Mouse (Mus musculus): ENCODE results near the gene Trpm8. TPM values are rescaled to one million over a fixed set of nuclear protein-coding genes. Genes with fewer than 3 reads are reported as not detected.
A peak's percentile ranks its signal among the peaks of the same experiment; 100 is the strongest.

Gene Trpm8
- total and polyA plus RNA-seq, 2 experiments from 2014 or later, result 0.36 to 0.38 TPM

DNA sequence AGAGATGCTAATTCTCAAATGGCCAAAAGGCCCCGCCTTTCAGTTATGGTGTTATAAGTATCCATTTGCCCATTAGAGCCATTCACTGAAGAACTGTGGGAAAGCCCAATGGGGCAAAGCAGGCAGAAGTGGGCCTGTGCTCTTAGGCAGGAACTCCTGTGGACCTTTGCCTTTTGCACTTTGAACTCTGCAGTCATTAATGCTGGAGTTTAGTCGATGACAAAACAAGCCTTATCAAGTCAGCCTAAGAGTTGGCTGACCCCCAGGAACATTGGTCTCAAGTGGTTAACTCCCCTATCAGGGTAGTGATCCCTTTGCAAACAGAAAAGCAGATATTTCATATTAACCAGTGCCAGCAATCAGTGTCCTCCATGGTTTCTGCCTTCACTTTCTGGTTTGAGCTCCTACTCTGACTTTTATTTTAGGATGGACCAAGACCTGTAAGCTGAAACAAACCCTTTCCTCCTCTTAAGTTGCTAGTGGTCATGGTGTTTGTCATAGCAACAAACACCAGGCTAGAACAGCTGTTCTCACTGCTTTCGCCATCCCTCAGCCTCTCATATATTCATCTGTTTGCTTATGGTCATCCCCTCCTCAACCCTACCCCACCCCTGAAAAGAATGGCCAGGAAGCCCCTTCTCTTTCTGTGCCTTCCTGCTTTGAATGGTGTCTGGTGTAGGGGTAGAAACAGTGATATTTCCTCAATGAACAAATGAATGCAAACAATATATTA, 10.8 kb downstream of the Trpm8 start:
- Histone ChIP-seq H3K4me2 (ENCODE audit: low read depth) (no peak overlapping the region), H3K27me3 (ENCODE audit: insufficient read depth, low read length) (no peaks in the 10 kb centered on the region), H3K9ac (no peak overlapping the region), H3K4me1 (ENCODE audit: insufficient read depth) (no peaks in the 10 kb centered on the region), H3K27ac (ENCODE audit: low read depth, low read length) (no peak overlapping the region), H3K4me3 (ENCODE audit: low read depth, low read length) (no peak overlapping the region), H3K36me3 (ENCODE audit: insufficient read depth) (no peaks in the 10 kb centered on the region), H3K9me3 (ENCODE audit: low read length) (peaks cover 63% of the 10 kb centered on the region)
- no peak for TF ChIP-seq CTCF (IDR thresholded peaks at IDR 0.05; ENCODE audit: low read depth)
- 42% methylated on average over 3 of the region's 3 CpGs for WGBS
- DNase-seq, result no peak
- ATAC-seq, result no peak

DNA sequence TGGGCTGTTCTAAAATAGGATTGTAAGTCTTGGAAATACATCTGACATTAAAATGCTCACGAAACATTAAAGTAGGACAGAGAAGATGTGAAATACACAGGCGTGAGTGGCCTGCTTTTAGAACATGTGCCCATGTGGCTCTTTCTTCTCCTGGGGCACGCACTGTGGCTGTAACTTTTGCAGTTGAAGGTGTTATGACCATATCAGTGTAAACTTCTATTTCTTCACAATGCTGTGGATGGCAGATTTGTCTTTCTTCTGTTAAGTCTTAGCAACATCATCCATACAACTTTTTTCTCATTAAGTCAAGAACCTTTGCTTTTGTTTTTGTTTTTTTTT, 11.3 kb downstream of the Trpm8 start:
- no peak for DNase-seq
- H3K27me3 ChIP-seq (ENCODE audit: insufficient read depth, low read length), result no peaks in the 10 kb centered on the region
- H3K4me3 ChIP-seq (ENCODE audit: low read depth, low read length), result no peak overlapping the region
- H3K9me3 ChIP-seq (ENCODE audit: low read length), result peaks cover 57% of the 10 kb centered on the region
- no peak overlapping the region for H3K27ac ChIP-seq (ENCODE audit: low read depth, low read length)
- H3K4me2 ChIP-seq (ENCODE audit: low read depth), result no peak overlapping the region
- no peaks in the 10 kb centered on the region for H3K36me3 ChIP-seq (ENCODE audit: insufficient read depth)
- TF ChIP-seq CTCF (IDR thresholded peaks at IDR 0.05; ENCODE audit: low read depth), result no peak
- H3K9ac ChIP-seq, result no peak overlapping the region
- WGBS, result 73% methylated on average over 3 of the region's 3 CpGs
- ATAC-seq, result no peak
- no peaks in the 10 kb centered on the region for H3K4me1 ChIP-seq (ENCODE audit: insufficient read depth)

DNA sequence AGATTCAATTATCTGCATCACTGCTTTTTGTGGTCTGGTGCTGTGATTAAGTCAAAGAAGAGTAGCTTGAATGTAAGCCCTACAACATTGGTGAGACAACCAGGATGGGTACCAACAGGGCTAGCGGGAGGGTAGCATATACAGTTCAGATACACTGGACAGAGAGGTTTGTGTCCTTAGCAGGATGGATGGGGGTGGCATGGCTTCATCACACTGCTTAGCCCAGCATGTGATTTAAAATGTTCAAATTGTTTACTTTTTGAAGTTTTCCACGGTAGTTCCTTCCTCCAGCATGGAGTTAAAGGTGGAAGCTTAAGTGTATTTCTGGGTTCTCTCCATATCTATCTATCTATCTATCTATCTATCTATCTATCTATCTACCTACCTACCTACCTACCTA, 11.7 kb downstream of the Trpm8 start:
- TF ChIP-seq CTCF (IDR thresholded peaks at IDR 0.05; ENCODE audit: low read depth), result no peak
- Histone ChIP-seq H3K9ac (no peak overlapping the region), H3K4me1 (ENCODE audit: insufficient read depth) (no peaks in the 10 kb centered on the region), H3K27me3 (ENCODE audit: insufficient read depth, low read length) (no peaks in the 10 kb centered on the region), H3K27ac (ENCODE audit: low read depth, low read length) (no peak overlapping the region), H3K36me3 (ENCODE audit: insufficient read depth) (no peaks in the 10 kb centered on the region), H3K4me3 (ENCODE audit: low read depth, low read length) (no peak overlapping the region), H3K4me2 (ENCODE audit: low read depth) (no peak overlapping the region), H3K9me3 (ENCODE audit: low read length) (peaks cover 53% of the 10 kb centered on the region)
- ATAC-seq, result no peak
- 50% methylated on average over 2 of the region's 2 CpGs for WGBS
- DNase-seq, result no peak

DNA sequence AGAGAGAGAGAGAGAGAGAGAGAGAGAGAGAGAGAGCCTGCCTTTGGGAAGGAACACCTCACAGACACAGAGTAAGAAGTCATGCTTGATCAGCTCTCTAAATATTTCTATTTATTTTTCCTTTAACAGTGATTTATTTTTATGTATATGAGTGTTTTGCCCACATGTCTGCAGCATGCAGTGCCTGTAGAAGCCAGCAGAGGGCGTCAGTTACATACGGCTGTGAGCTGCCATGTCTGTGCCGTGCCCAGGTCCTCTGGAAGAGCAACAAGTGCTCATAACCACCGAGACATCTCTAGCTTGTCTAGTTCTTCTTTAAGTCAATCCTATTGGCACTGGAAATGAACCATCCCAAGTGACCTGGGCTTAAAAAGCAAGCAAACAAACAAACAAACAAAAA, 12.5 kb downstream of the Trpm8 start:
- Histone ChIP-seq H3K27me3 (ENCODE audit: insufficient read depth, low read length) (no peaks in the 10 kb centered on the region), H3K9ac (no peak overlapping the region), H3K4me3 (ENCODE audit: low read depth, low read length) (no peak overlapping the region), H3K27ac (ENCODE audit: low read depth, low read length) (no peak overlapping the region), H3K4me1 (ENCODE audit: insufficient read depth) (no peaks in the 10 kb centered on the region), H3K4me2 (ENCODE audit: low read depth) (no peak overlapping the region), H3K9me3 (ENCODE audit: low read length) (peaks cover 51% of the 10 kb centered on the region), H3K36me3 (ENCODE audit: insufficient read depth) (no peaks in the 10 kb centered on the region)
- 40% methylated on average over 4 of the region's 4 CpGs for WGBS
- ATAC-seq (no peak; the same call in 1 of the 2 replicates), DNase-seq (no peak)
- peak; percentile 71 for TF ChIP-seq CTCF (IDR thresholded peaks at IDR 0.05; ENCODE audit: low read depth)

DNA sequence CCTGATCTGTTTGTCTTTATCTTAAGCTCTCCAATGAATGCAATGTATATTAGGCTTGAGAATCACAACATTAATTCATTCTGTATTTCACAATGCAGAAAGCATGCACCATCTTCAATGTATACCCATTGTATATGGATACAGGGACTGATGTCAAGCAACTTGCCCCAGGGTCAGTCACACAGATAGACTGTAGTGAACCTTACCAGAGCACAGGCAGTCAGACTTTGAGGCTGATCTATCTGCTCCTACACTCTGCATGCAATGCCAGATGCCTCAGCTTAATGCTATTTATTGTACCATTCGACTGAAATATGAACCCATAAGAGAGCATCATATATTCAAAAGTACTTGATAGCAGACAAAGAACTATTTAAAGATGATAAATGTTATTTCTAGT, 13.1 kb downstream of the Trpm8 start:
- no peak overlapping the region for H3K27ac ChIP-seq (ENCODE audit: low read depth, low read length)
- ATAC-seq, result peak; percentile 5; the same call in 1 of the 2 replicates
- H3K9me3 ChIP-seq (ENCODE audit: low read length), result peaks cover 49% of the 10 kb centered on the region

DNA sequence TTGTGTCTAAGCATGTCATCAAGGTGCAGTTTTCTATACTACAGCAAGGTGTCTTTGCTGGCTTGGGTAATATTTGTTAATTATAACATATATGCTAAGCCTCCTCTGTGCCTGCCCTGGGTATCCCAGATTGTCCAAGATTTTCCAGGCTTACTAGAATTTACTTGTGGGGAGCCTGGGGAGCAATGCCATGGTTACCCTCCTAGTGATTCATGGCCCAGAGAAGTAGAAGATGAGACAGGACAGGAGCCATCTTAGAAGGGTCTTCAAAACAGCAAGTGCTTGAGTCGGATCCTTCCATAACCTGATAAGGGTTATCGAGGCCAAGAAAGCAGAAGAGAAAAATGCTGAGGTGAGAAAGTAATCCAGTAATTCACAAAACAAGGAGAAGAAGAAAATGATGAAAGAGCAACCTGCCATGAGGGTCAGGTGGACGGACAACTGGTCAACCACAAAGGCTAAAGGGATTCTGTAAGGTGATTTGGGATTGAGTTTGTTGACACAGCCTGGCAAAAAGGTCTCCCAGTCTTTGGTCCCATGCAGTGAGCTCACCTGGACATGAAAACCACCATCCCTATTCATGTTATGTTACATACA, 14.0 kb downstream of the Trpm8 start:
- Histone ChIP-seq H3K27me3 (ENCODE audit: insufficient read depth, low read length) (no peaks in the 10 kb centered on the region), H3K27ac (ENCODE audit: low read depth, low read length) (no peak overlapping the region), H3K36me3 (ENCODE audit: insufficient read depth) (no peaks in the 10 kb centered on the region), H3K4me2 (ENCODE audit: low read depth) (no peak overlapping the region), H3K4me3 (ENCODE audit: low read depth, low read length) (no peak overlapping the region), H3K9ac (no peak overlapping the region), H3K9me3 (ENCODE audit: low read length) (peaks cover 54% of the 10 kb centered on the region), H3K4me1 (ENCODE audit: insufficient read depth) (no peaks in the 10 kb centered on the region)
- 63% methylated on average over 3 of the region's 3 CpGs for WGBS
- no peak for DNase-seq
- TF ChIP-seq CTCF (IDR thresholded peaks at IDR 0.05; ENCODE audit: low read depth), result no peak
- no peak for ATAC-seq

More for the DNA sequence above, 13.1 kb downstream of the Trpm8 start:
- Histone ChIP-seq H3K4me1 (ENCODE audit: insufficient read depth) (no peaks in the 10 kb centered on the region), H3K4me3 (ENCODE audit: low read depth, low read length) (no peak overlapping the region), H3K36me3 (ENCODE audit: insufficient read depth) (no peaks in the 10 kb centered on the region), H3K27me3 (ENCODE audit: insufficient read depth, low read length) (no peaks in the 10 kb centered on the region), H3K4me2 (ENCODE audit: low read depth) (no peak overlapping the region), H3K9ac (no peak overlapping the region)
- WGBS, result 71% methylated on average over 1 of the region's 1 CpGs
- DNase-seq, result no peak
- no peak for TF ChIP-seq CTCF (IDR thresholded peaks at IDR 0.05; ENCODE audit: low read depth)

DNA sequence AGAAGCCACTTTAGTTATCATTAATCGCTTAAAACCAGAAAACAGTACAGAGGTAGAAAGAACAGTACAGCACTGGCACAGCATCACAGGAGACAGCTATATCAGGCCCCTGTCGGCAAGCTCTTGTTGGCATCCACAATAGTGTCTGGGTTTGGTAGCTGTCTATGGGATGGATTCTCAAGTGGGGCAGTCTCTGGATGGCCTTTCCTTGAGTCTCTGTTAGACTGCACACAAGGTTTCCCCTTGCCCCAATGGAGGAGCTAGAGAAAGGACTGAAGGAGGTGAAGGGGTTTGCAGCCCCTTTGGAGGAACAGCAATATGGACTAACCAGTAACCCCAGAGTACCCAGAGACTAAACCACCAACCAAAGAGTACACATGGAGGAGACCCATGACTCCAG, 14.6 kb downstream of the Trpm8 start:
- 58% methylated on average over 2 of the region's 2 CpGs for WGBS
- H3K9me3 ChIP-seq (ENCODE audit: low read length), result peaks cover 51% of the 10 kb centered on the region
- no peak for ATAC-seq

More for the DNA sequence above, 14.6 kb downstream of the Trpm8 start:
- H3K4me2 ChIP-seq (ENCODE audit: low read depth), result no peak overlapping the region
- H3K27ac ChIP-seq (ENCODE audit: low read depth, low read length), result no peak overlapping the region
- H3K4me3 ChIP-seq (ENCODE audit: low read depth, low read length), result no peak overlapping the region
- DNase-seq, result no peak
- H3K4me1 ChIP-seq (ENCODE audit: insufficient read depth), result no peaks in the 10 kb centered on the region
- H3K27me3 ChIP-seq (ENCODE audit: insufficient read depth, low read length), result no peaks in the 10 kb centered on the region
- no peak overlapping the region for H3K9ac ChIP-seq
- no peak for TF ChIP-seq CTCF (IDR thresholded peaks at IDR 0.05; ENCODE audit: low read depth)
- no peaks in the 10 kb centered on the region for H3K36me3 ChIP-seq (ENCODE audit: insufficient read depth)

All from forebrain, postnatal 0 days (tissue).